Mouse (Mus musculus): ENCODE results near the gene Ambra1. TPM values are rescaled to one million over a fixed set of nuclear protein-coding genes. Genes with fewer than 3 reads are reported as not detected.

The Ambra1 gene
- total RNA-seq, 1 experiment from 2014 or later = 28.8 TPM

Other genes with a start within 250 kb of the Ambra1 start
- gene Ckap5, start 203.4 kb upstream of the Ambra1 start, total RNA-seq (2017) = 107 and 117 TPM in 2 replicates
- gene F2, start 93.7 kb upstream of the Ambra1 start, total RNA-seq (2017) = 0.19 and 0.78 TPM in 2 replicates
- gene Zfp408, start 80.3 kb upstream of the Ambra1 start, total RNA-seq (2017) = 6.2 and 11.9 TPM in 2 replicates
- 33.8 and 47.6 TPM in 2 replicates for gene Arhgap1, start 80.3 kb upstream of the Ambra1 start, total RNA-seq (2017)
- gene Atg13, start 19.6 kb upstream of the Ambra1 start, total RNA-seq (2017) = 8.1 and 9.0 TPM in 2 replicates
- gene Harbi1, start 19.3 kb upstream of the Ambra1 start, total RNA-seq (2017) = 12.4 and 14.7 TPM in 2 replicates
- gene Chrm4, start 197.1 kb downstream of the Ambra1 start, total RNA-seq (2017) = 0.96 TPM in 1 of 2 replicates, not detected in the other
- 0.44 TPM in 1 of 2 replicates, not detected in the other for gene Mdk, start 202.2 kb downstream of the Ambra1 start, total RNA-seq (2017)
- gene Gm9821, start 215.6 kb downstream of the Ambra1 start, total RNA-seq (2017) = 0.49 and 1.5 TPM in 2 replicates
- gene Dgkz, start 245.7 kb downstream of the Ambra1 start, total RNA-seq (2017) = 102 and 117 TPM in 2 replicates

All from common myeloid progenitor, adult 5-6 weeks (primary cell).